Mouse (Mus musculus) forebrain, embryonic 10.5 days (tissue): Measurements from ENCODE around the gene Zfyve27. TPM values are rescaled to one million over a fixed set of nuclear protein-coding genes. Genes with fewer than 3 reads are reported as not detected.

Experiments used
- DNase-seq: peaks from one replicate; pipeline ENCODE4 v3.0.0-alpha.2; 2017; ENCODE audit warnings: low spot score; ENCODE audit errors: extremely low spot score
- H3K27ac ChIP-seq: fragments of 300-500 bp; sonication (generic); 2 replicates; pipeline ENCODE4 v1.5.1; 2016; ENCODE audit warnings: mild to moderate bottlenecking
- H3K27me3 ChIP-seq: fragments of 300-500 bp; sonication (generic); 2 replicates; pipeline ENCODE4 v1.6.1; 2016; ENCODE audit warnings: mild to moderate bottlenecking; ENCODE audit not compliant: poor library complexity, severe bottlenecking
- H3K36me3 ChIP-seq: fragments of 300-500 bp; sonication (generic); replicated peaks from 2 replicates; pipeline ENCODE4 v1.6.1; 2016; ENCODE audit warnings: mild to moderate bottlenecking, moderate library complexity
- H3K4me1 ChIP-seq: fragments of 300-500 bp; sonication (generic); 2 replicates; pipeline ENCODE4 v1.6.1; 2016
- H3K4me3 ChIP-seq: fragments of 300-500 bp; sonication (generic); 2 replicates; pipeline ENCODE4 v1.5.1; 2016; ENCODE audit warnings: mild to moderate bottlenecking, moderate library complexity
- H3K9me3 ChIP-seq: fragments of 300-500 bp; sonication (generic); 2 replicates; pipeline ENCODE4 v1.6.1; 2016; ENCODE audit warnings: mild to moderate bottlenecking, moderate library complexity
- WGBS: fragments of 180-500 bp; shearing (Covaris S2); methylation state at CpG from one replicate; pipeline ENCODE4 v1.1.7; 2016; 5-methylcytosine and 5-hydroxymethylcytosine counted together
- polyA plus RNA-seq: library from polyadenylated mRNA; unstranded; fragments of >200 nt; fragmentation: Nextera tagmentation; extraction: Ambion mirVana; gene quantifications from 2 replicates; pipeline ENCODE4 v1.2.1, GENCODE M21; 2016

The Zfyve27 gene
- polyA plus RNA-seq, 1 experiment from 2014 or later = 27.0 TPM

- Histone ChIP-seq H3K27ac (no peak within 1 kb of the TSS), H3K36me3 (no peaks in the 10 kb centered on the region), H3K4me3 (peak within 1 kb of the TSS; percentile 39), H3K9me3 (no peaks in the 10 kb centered on the region), H3K4me1 (peaks cover 29% of the 10 kb centered on the region), H3K27me3 (peaks cover 80% of the 10 kb centered on the region)
- peak; percentile 26 for DNase-seq
- WGBS = under 1% methylated on average over 60 of the region's 60 CpGs
These were observed 38.1 kb downstream of the Zfyve27 start, which contains the start of gene Sfrp5 for GRCm38 (mm10) chr19:42201696-42202381. Sfrp5 (minus strand) TSS chr19:42202252.

GRCm38 (mm10) chr19:42202467-42202866, 38.7 kb downstream of the Zfyve27 start:
- Histone ChIP-seq H3K4me3 (peak overlapping the region; percentile 39; the same call in 1 of the 2 replicates), H3K27me3 (peaks cover 77% of the 10 kb centered on the region), H3K4me1 (peaks cover 29% of the 10 kb centered on the region), H3K9me3 (no peaks in the 10 kb centered on the region), H3K36me3 (no peaks in the 10 kb centered on the region), H3K27ac (no peak overlapping the region)
- no peak for DNase-seq
- WGBS = 42% methylated on average over 8 of the region's 8 CpGs

GRCm38 (mm10) chr19:42204306-42204705, 40.6 kb downstream of the Zfyve27 start:
- Histone ChIP-seq H3K4me3 (no peak overlapping the region), H3K4me1 (peaks cover 24% of the 10 kb centered on the region), H3K9me3 (no peaks in the 10 kb centered on the region), H3K27me3 (peaks cover 61% of the 10 kb centered on the region), H3K36me3 (no peaks in the 10 kb centered on the region), H3K27ac (no peak overlapping the region)
- DNase-seq = no peak
- WGBS = 86% methylated on average over 4 of the region's 4 CpGs

DNA sequence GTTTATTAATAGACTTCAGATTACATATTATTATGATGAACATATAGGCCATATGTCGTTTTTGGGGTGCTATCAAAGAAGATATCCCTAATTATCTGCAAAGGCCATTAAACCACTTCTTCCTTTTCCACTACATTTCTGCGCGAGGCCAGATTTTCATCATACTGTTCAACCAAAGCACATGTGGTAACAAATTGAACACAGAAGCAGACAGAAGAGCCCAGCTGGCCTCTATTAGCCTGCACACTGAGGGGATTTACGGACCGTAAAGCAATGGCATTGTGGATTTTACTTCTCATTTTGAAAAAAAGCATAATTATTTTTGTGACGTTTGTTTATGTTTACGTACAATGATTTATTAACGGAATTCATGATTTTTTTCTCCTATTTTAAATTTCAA, 41.5 kb downstream of the Zfyve27 start:
- H3K4me3 ChIP-seq = no peak overlapping the region
- peaks cover 29% of the 10 kb centered on the region for H3K4me1 ChIP-seq
- no peaks in the 10 kb centered on the region for H3K36me3 ChIP-seq
- H3K27me3 ChIP-seq = peaks cover 52% of the 10 kb centered on the region
- no peak for DNase-seq
- no peak overlapping the region for H3K27ac ChIP-seq
- WGBS = 72% methylated on average over 8 of the region's 8 CpGs
- no peaks in the 10 kb centered on the region for H3K9me3 ChIP-seq

- Histone ChIP-seq H3K27me3 (peaks cover 9% of the 10 kb centered on the region), H3K27ac (no peak overlapping the region), H3K36me3 (no peaks in the 10 kb centered on the region), H3K9me3 (no peaks in the 10 kb centered on the region), H3K4me1 (peaks cover 31% of the 10 kb centered on the region), H3K4me3 (no peak overlapping the region)
- no peak for DNase-seq
- WGBS = 60% methylated on average over 7 of the region's 7 CpGs
These were observed 45.7 kb downstream of the Zfyve27 start for GRCm38 (mm10) chr19:42209485-42209884.

DNA sequence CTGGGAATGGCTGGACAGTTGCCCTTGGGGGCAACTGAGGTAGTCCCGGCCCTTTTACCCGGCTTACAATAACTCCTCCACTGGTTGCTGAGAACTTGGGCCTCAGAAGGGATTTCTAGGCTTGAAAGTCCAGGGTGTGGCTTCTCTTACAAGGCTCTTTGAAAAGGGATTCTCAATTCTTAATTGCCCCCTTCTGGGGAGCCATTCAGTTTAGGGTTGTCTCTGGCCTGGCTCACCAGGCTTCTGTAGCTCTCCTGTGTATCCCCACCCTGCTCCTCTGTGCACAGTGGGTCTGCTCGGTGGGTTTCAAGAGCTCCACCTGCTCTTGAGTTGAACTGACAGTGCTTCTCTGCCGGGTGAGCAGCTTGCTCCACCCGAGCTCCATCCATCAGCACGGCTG, 46.2 kb downstream of the Zfyve27 start:
- no peak overlapping the region for H3K4me3 ChIP-seq
- no peaks in the 10 kb centered on the region for H3K9me3 ChIP-seq
- no peak for DNase-seq
- peaks cover 6% of the 10 kb centered on the region; the same call in 1 of the 2 replicates for H3K27me3 ChIP-seq
- peaks cover 31% of the 10 kb centered on the region for H3K4me1 ChIP-seq
- WGBS = 69% methylated on average over 6 of the region's 6 CpGs
- no peaks in the 10 kb centered on the region for H3K36me3 ChIP-seq
- no peak overlapping the region for H3K27ac ChIP-seq

GRCm38 (mm10) chr19:42211936-42212335, 48.2 kb downstream of the Zfyve27 start:
- Histone ChIP-seq H3K36me3 (no peaks in the 10 kb centered on the region), H3K27ac (no peak overlapping the region), H3K4me1 (peaks cover 35% of the 10 kb centered on the region), H3K27me3 (peaks cover 4% of the 10 kb centered on the region; the same call in 1 of the 2 replicates), H3K4me3 (no peak overlapping the region), H3K9me3 (no peaks in the 10 kb centered on the region)
- DNase-seq = no peak
- 58% methylated on average over 8 of the region's 8 CpGs for WGBS

DNA sequence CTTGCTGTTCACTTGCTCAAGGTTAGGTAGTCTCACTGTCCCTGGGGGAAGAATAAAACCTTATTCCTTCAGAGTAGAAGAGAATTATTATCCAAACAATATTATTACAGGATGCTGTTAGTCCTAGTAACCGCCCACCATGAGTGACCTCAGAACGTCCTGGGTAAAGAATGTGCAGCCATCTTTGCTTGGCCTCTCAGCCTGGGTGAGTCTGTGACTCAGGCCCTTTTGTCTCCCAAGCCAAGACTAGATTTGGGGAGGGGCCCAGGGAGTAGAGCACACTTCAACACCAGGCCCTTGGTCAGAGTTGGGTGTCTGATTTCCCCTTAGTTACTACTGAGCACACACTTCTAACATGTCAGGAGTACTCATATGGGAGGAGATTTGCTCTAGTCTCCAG, 50.9 kb downstream of the Zfyve27 start:
- Histone ChIP-seq H3K9me3 (no peaks in the 10 kb centered on the region), H3K4me1 (peaks cover 32% of the 10 kb centered on the region), H3K4me3 (no peak overlapping the region), H3K27me3 (peaks cover 4% of the 10 kb centered on the region; the same call in 1 of the 2 replicates), H3K27ac (no peak overlapping the region), H3K36me3 (no peaks in the 10 kb centered on the region)
- WGBS = 82% methylated on average over 2 of the region's 2 CpGs
- DNase-seq = no peak

DNA sequence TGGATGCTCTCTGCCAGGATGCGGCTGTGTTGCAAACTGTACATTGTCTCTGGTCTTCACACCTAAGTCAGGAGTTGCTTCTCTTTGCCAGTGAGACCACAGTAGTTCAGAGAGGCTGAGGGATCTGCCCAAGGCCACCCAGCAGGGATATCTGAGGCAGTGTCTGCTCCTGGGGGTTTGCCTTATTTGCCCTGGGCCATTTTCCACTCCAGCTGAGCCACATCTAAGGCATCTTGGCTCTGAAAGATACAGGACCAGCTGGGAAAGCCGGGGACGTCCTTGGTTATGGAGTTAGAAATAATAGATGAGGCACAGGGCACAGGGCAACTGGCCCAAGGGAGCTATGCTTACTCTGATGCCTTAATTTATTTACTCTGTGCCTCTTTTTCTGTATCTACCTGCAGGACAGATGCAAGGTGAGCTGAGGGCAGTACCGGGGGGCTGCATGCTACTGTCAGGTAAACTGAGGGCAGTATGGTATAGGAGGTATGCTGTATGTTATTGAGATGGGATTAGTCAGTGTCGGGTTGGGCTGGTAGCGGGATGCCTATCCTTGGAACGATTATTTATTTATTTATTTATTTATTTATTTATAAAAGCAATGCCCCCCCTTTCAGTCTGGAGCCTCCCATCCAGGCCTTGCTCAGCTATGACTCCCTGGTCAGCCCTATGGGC, 53.1 kb downstream of the Zfyve27 start:
- H3K27ac ChIP-seq = no peak overlapping the region
- DNase-seq = no peak
- no peaks in the 10 kb centered on the region for H3K9me3 ChIP-seq
- 82% methylated on average over 7 of the region's 7 CpGs for WGBS
- H3K36me3 ChIP-seq = no peaks in the 10 kb centered on the region
- H3K4me1 ChIP-seq = peaks cover 15% of the 10 kb centered on the region
- H3K27me3 ChIP-seq = peaks cover 4% of the 10 kb centered on the region; the same call in 1 of the 2 replicates
- H3K4me3 ChIP-seq = no peak overlapping the region

DNA sequence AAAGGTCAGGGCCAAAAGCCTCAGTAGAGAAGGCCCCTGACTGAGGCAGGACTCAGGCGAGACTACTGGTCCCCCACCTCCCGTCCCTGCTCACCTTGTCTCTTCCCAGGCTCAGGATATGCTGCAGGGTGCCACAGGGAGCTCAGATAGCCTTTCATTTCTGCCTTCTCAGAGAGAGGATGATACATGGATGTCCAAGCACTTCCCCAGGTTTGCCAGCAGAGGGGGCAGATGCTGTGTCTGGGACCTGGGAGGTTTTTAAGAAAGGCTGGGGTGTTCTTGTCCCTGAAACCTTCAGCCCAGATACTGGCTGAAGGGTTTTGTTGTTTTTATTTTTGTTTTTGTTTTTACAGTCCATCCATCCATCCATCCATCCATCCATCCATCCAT, 53.6 kb downstream of the Zfyve27 start:
- Histone ChIP-seq H3K27ac (no peak overlapping the region), H3K4me1 (peaks cover 12% of the 10 kb centered on the region), H3K36me3 (no peaks in the 10 kb centered on the region), H3K27me3 (peaks cover 4% of the 10 kb centered on the region; the same call in 1 of the 2 replicates), H3K4me3 (no peak overlapping the region), H3K9me3 (no peaks in the 10 kb centered on the region)
- no peak for DNase-seq
- 17% methylated on average over 2 of the region's 2 CpGs for WGBS

DNA sequence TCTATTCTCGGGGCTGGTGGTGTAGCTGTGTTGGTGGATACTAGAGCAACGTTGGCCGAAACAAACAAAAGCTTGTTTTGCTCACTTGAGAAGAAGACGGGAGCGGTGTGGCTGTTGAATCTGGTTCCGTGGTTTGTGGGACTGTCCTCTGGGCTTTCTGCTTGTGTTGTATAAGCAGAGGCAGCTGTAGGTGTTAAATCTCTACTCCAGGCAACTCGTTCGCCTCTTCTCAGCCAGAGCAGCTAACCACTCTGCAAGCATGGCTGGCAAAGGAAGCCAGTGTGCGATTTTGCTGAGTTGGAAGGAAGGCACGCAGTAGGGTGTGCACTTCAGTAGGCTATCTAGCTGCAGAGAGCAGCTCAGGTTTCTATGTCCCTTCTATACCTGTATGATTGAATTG, 62.7 kb downstream of the Zfyve27 start:
- DNase-seq = no peak
- 85% methylated on average over 10 of the region's 10 CpGs for WGBS
- H3K27me3 ChIP-seq = 0 out of 2 replicates have a peak, but pooled peaks cover 3% of the 10 kb centered on the region
- no peaks in the 10 kb centered on the region for H3K4me1 ChIP-seq
- no peak overlapping the region for H3K4me3 ChIP-seq
- no peaks in the 10 kb centered on the region for H3K36me3 ChIP-seq
- no peak overlapping the region for H3K27ac ChIP-seq
- H3K9me3 ChIP-seq = no peaks in the 10 kb centered on the region

GRCm38 (mm10) chr19:42229499-42230287, 65.9 kb downstream of the Zfyve27 start:
- Histone ChIP-seq H3K4me3 (no peak overlapping the region), H3K27me3 (0 out of 2 replicates have a peak, but pooled peaks cover 3% of the 10 kb centered on the region), H3K9me3 (no peaks in the 10 kb centered on the region), H3K27ac (no peak overlapping the region), H3K4me1 (no peaks in the 10 kb centered on the region), H3K36me3 (no peaks in the 10 kb centered on the region)
- 83% methylated on average over 17 of the region's 17 CpGs for WGBS
- DNase-seq = no peak

GRCm38 (mm10) chr19:42230288-42230568, 66.5 kb downstream of the Zfyve27 start:
- no peaks in the 10 kb centered on the region for H3K9me3 ChIP-seq
- no peak for DNase-seq
- no peak overlapping the region for H3K27ac ChIP-seq
- no peaks in the 10 kb centered on the region for H3K36me3 ChIP-seq
- 0 out of 2 replicates have a peak, but pooled peaks cover under 1% of the 10 kb centered on the region for H3K27me3 ChIP-seq
- no peaks in the 10 kb centered on the region for H3K4me1 ChIP-seq
- 80% methylated on average over 5 of the region's 5 CpGs for WGBS
- H3K4me3 ChIP-seq = no peak overlapping the region
